Mouse (Mus musculus) MEL (cell line): ENCODE data around the gene Gpr18. TPM values are rescaled to one million over a fixed set of nuclear protein-coding genes. Genes with fewer than 3 reads are reported as not detected.

Experiments used
- DNase-seq: peaks from one replicate; pipeline ENCODE4 v3.0.0; 2011; ENCODE audit warnings: low read depth, low spot score
- H3K27ac ChIP-seq: 2 replicates; pipeline ENCODE4 v1.5.1; 2012; ENCODE audit warnings: low read depth, mild to moderate bottlenecking, control low read depth, low read length, moderate library complexity; ENCODE audit not compliant: control insufficient read depth
- H3K27me3 ChIP-seq, 2 experiments: fragments of 150-350 bp in 1 of 2; sonication (generic) in 1 of 2; 2 replicates each; pipeline ENCODE4 v1.6.1; 2012; ENCODE audit warnings: low read length in 2 of 2, mild to moderate bottlenecking in 2 of 2, improper control_type of control experiment in 1 of 2, moderate library complexity in 1 of 2; ENCODE audit not compliant: insufficient read depth in 2 of 2, control insufficient read depth in 1 of 2
- H3K36me3 ChIP-seq, 2 experiments: 2 replicates each; pipeline ENCODE4 v1.6.1; 2012 to 2014; ENCODE audit warnings: low read length in 2 of 2, improper control_type of control experiment in 1 of 2, inconsistent platforms in 1 of 2, mild to moderate bottlenecking in 1 of 2; ENCODE audit not compliant: insufficient read depth in 2 of 2, control insufficient read depth in 1 of 2
- H3K4me1 ChIP-seq, 2 experiments: fragments of 150-350 bp in 1 of 2; sonication (generic) in 1 of 2; 2 replicates each; pipeline ENCODE4 v1.6.1; 2012; ENCODE audit warnings: low read length in 2 of 2, improper control_type of control experiment in 1 of 2, mild to moderate bottlenecking in 1 of 2; ENCODE audit not compliant: insufficient read depth in 2 of 2, control insufficient read depth in 1 of 2
- H3K4me3 ChIP-seq, 2 experiments: fragments of 150-350 bp in 1 of 2; sonication (generic) in 1 of 2; 2 replicates each; pipeline ENCODE4 v1.5.1; 2012; ENCODE audit warnings: low read depth in 2 of 2, low read length in 2 of 2, mild to moderate bottlenecking in 2 of 2, moderate library complexity in 2 of 2, control low read depth in 1 of 2, improper control_type of control experiment in 1 of 2; ENCODE audit not compliant: control insufficient read depth in 1 of 2, insufficient read depth in 1 of 2
- H3K79me2 ChIP-seq: 2 replicates; pipeline ENCODE4 v1.6.1; 2012; ENCODE audit warnings: mild to moderate bottlenecking, low read length, moderate library complexity; ENCODE audit not compliant: control insufficient read depth, poor library complexity, insufficient read depth
- H3K9ac ChIP-seq: 2 replicates; pipeline ENCODE4 v1.6.1; 2012; ENCODE audit warnings: low read depth, mild to moderate bottlenecking, control low read depth, low read length, moderate library complexity; ENCODE audit not compliant: control insufficient read depth, poor library complexity, severe bottlenecking
- H3K9me3 ChIP-seq: fragments of 150-350 bp; sonication (generic); replicated peaks from 2 replicates; pipeline ENCODE4 v1.6.1; 2012; ENCODE audit warnings: mild to moderate bottlenecking, low read length, improper control_type of control experiment, moderate library complexity; ENCODE audit not compliant: insufficient read depth
- BHLHE40 ChIP-seq: IDR thresholded peaks from 2 replicates; pipeline ENCODE4 v1.6.1; 2012; ENCODE audit warnings: low read depth, mild to moderate bottlenecking, inconsistent platforms, low read length, improper control_type of control experiment, borderline replicate concordance
- CHD1 ChIP-seq: IDR thresholded peaks from 2 replicates; pipeline ENCODE4 v1.6.1; 2012; ENCODE audit warnings: low read depth, mild to moderate bottlenecking, inconsistent platforms, low read length, improper control_type of control experiment
- E2F4 ChIP-seq: IDR thresholded peaks from 2 replicates; pipeline ENCODE4 v1.6.1; 2011; ENCODE audit warnings: low read depth, low read length, improper control_type of control experiment, borderline replicate concordance
- EP300 ChIP-seq, 2 experiments: IDR thresholded peaks; 2 replicates each; pipeline ENCODE4 v1.6.1; 2011; ENCODE audit warnings: improper control_type of control experiment in 2 of 2, low read length in 2 of 2, low read depth in 1 of 2, mild to moderate bottlenecking in 1 of 2
- ETS1 ChIP-seq: IDR thresholded peaks from 2 replicates; pipeline ENCODE4 v1.6.1; 2012; ENCODE audit warnings: low read depth, mild to moderate bottlenecking, inconsistent platforms, low read length, improper control_type of control experiment, moderate library complexity
- GABPA ChIP-seq: IDR thresholded peaks from 2 replicates; pipeline ENCODE4 v1.6.1; 2012; ENCODE audit warnings: low read depth, mild to moderate bottlenecking, inconsistent platforms, low read length, improper control_type of control experiment, moderate library complexity
- JUND ChIP-seq: IDR thresholded peaks from 2 replicates; pipeline ENCODE4 v1.6.1; 2011; ENCODE audit warnings: low read depth, mild to moderate bottlenecking, improper control_type of control experiment, low read length
- KAT2A ChIP-seq: conservative IDR thresholded peaks from 2 replicates; pipeline ENCODE4 v1.6.1; 2012; ENCODE audit warnings: low read depth, low read length, improper control_type of control experiment, inconsistent platforms
- MAX ChIP-seq: IDR thresholded peaks from 2 replicates; pipeline ENCODE4 v1.6.1; 2011; ENCODE audit warnings: low read length, improper control_type of control experiment
- MAZ ChIP-seq: IDR thresholded peaks from 2 replicates; pipeline ENCODE4 v1.6.1; 2012; ENCODE audit warnings: low read depth, mild to moderate bottlenecking, inconsistent platforms, low read length, improper control_type of control experiment
- MEF2A ChIP-seq: IDR thresholded peaks from 2 replicates; pipeline ENCODE4 v1.6.1; 2014; ENCODE audit warnings: low read depth, mild to moderate bottlenecking, inconsistent platforms, low read length, improper control_type of control experiment; ENCODE audit not compliant: poor library complexity, insufficient replicate concordance, severe bottlenecking; ENCODE audit errors: extremely low read depth
- MXI1 ChIP-seq: IDR thresholded peaks from 2 replicates; pipeline ENCODE4 v1.6.1; 2011; ENCODE audit warnings: mild to moderate bottlenecking, low read depth, low read length, improper control_type of control experiment
- MYB ChIP-seq: IDR thresholded peaks from 2 replicates; pipeline ENCODE4 v1.6.1; 2011; ENCODE audit warnings: mild to moderate bottlenecking, low read depth, low read length, improper control_type of control experiment
- NRF1 ChIP-seq: IDR thresholded peaks from 2 replicates; pipeline ENCODE4 v1.6.1; 2014; ENCODE audit warnings: low read depth, mild to moderate bottlenecking, inconsistent platforms, low read length, improper control_type of control experiment, moderate library complexity; ENCODE audit not compliant: poor library complexity, insufficient read depth, severe bottlenecking
- RAD21 ChIP-seq: IDR thresholded peaks from 2 replicates; pipeline ENCODE4 v1.6.1; 2011; ENCODE audit warnings: mild to moderate bottlenecking, low read depth, low read length, improper control_type of control experiment
- RCOR1 ChIP-seq: IDR thresholded peaks from 2 replicates; pipeline ENCODE4 v1.6.1; 2012; ENCODE audit warnings: low read depth, mild to moderate bottlenecking, inconsistent platforms, low read length, improper control_type of control experiment
- SMC3 ChIP-seq: IDR thresholded peaks from 2 replicates; pipeline ENCODE4 v1.6.1; 2011; ENCODE audit warnings: low read depth, low read length, improper control_type of control experiment
- TAL1 ChIP-seq: IDR thresholded peaks from 2 replicates; pipeline ENCODE4 v1.6.1; 2012; ENCODE audit warnings: mild to moderate bottlenecking, inconsistent platforms, low read length, moderate library complexity, mixed read lengths
- TBP ChIP-seq: IDR thresholded peaks from 2 replicates; pipeline ENCODE4 v1.8.0; 2011; ENCODE audit warnings: low read depth, low read length, improper control_type of control experiment
- TCF12 ChIP-seq: IDR thresholded peaks from 2 replicates; pipeline ENCODE4 v1.6.1; 2014; ENCODE audit warnings: low read depth, mild to moderate bottlenecking, inconsistent platforms, low read length, improper control_type of control experiment, moderate library complexity
- UBTF ChIP-seq: IDR thresholded peaks from 2 replicates; pipeline ENCODE4 v1.6.1; 2012; ENCODE audit warnings: low read depth, mild to moderate bottlenecking, inconsistent platforms, low read length, improper control_type of control experiment, moderate library complexity, borderline replicate concordance; ENCODE audit not compliant: insufficient read depth
- USF1 ChIP-seq: IDR thresholded peaks from 2 replicates; pipeline ENCODE4 v1.6.1; 2014; ENCODE audit warnings: low read depth, mild to moderate bottlenecking, inconsistent platforms, low read length, improper control_type of control experiment, moderate library complexity
- USF2 ChIP-seq, 2 experiments: IDR thresholded peaks; 2 replicates each; pipeline ENCODE4 v1.6.1; 2011 to 2012; ENCODE audit warnings: improper control_type of control experiment in 2 of 2, low read length in 2 of 2, borderline replicate concordance in 1 of 2, inconsistent platforms in 1 of 2, low read depth in 1 of 2, mild to moderate bottlenecking in 1 of 2; ENCODE audit not compliant: insufficient read depth in 1 of 2
- ZKSCAN1 ChIP-seq: IDR thresholded peaks from 2 replicates; pipeline ENCODE4 v1.6.1; 2012; ENCODE audit warnings: low read depth, mild to moderate bottlenecking, inconsistent platforms, low read length, improper control_type of control experiment, moderate library complexity
- ZMIZ1 ChIP-seq: IDR thresholded peaks from 2 replicates; pipeline ENCODE4 v1.6.1; 2012; ENCODE audit warnings: low read depth, mild to moderate bottlenecking, inconsistent platforms, low read length, improper control_type of control experiment, moderate library complexity
- polyA plus RNA-seq, 2 experiments: library from polyadenylated mRNA; stranded (reverse) in 1 of 2; unstranded in 1 of 2; fragments of >175 nt in 1 of 2; fragments of >200 nt in 1 of 2; gene quantifications; 2 replicates each; pipeline versions ENCODE4 v1.2.1 to v1.2.4; 2012; ENCODE audit warnings: low replicate concordance in 2 of 2, low read depth in 1 of 2; ENCODE audit not compliant: insufficient read length in 2 of 2, insufficient read depth in 1 of 2, missing spikeins in 1 of 2
- total RNA-seq: library from RNA; depleted of rRNA; stranded (reverse); fragments of 300-350 nt; gene quantifications from 2 replicates; pipeline ENCODE4 v1.2.3, GENCODE M21; 2012

Gene Gpr18
- total and polyA plus RNA-seq, 3 experiments: 0.06 to 0.15 TPM; not detected in 1

DNA sequence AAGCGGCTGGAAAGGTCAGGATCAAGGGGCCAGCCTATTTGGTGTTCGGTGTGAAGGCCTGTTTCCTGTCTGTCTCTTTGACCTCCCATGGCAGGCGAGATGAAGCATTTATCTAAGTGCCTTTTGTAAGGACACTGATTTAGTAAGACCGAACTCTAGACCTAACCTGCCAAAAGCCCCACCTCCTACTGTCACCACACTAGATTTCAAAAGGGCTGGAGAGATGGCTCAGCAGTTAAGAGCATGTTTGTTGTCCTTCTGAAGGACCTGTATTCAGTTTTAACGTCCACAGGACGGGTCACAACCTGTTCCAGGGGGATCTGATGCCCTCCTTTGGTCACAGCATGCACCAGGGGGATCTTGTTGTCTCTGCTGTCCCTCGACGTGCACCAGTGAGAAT is 21.3 kb upstream of the Gpr18 start:
- H3K27ac ChIP-seq: no peak overlapping the region
- H3K9ac ChIP-seq: no peak overlapping the region
- no peaks in the 10 kb centered on the region for H3K27me3 ChIP-seq
- H3K4me1 ChIP-seq: no peaks in the 10 kb centered on the region
- DNase-seq: no peak
- no peak overlapping the region for H3K4me3 ChIP-seq
- H3K9me3 ChIP-seq: no peaks in the 10 kb centered on the region
- H3K36me3 ChIP-seq: no peaks in the 10 kb centered on the region; a peak in 1 of 4 replicates
- TF ChIP-seq CHD1 (no peak), NRF1 (no peak), MAZ (no peak), TCF12 (no peak), MAX (no peak), TAL1 (no peak), USF1 (no peak), ZMIZ1 (no peak), MXI1 (no peak), SMC3 (no peak), USF2 (IDR thresholded peaks at IDR 0.05; ENCODE audit: borderline replicate concordance in 1 of 2, insufficient read depth in 1 of 2, low read depth in 1 of 2, low read length in 2 of 2) (no peak), BHLHE40 (no peak), JUND (no peak), KAT2A (no peak)
- TF ChIP-seq, all 39 proteins: peak for 0
- no peaks in the 10 kb centered on the region for H3K79me2 ChIP-seq

DNA sequence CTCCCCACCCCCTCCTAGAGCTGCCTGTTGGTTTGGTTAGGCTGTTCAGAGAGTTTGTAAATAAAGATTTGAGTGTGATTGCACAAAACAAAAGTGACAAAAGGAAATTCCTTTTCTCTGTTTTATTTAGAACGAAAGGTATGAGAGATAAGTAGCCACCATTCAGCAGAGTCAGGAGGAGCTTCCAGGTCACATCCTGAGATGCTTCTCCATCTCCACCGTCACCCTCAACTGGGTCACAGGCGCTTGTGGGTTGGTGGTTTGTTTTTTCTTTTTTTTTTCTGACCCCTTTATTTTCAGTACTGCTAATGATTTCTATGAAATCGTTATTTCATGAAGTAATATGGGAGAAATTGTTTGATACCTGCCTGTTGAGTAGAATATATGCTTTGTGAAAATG is 20.8 kb upstream of the Gpr18 start:
- no peak for TF ChIP-seq KAT2A
- no peak for TF ChIP-seq MEF2A
- TF ChIP-seq RAD21: no peak
- TF ChIP-seq UBTF: no peak
- no peak for TF ChIP-seq ETS1
- no peak for TF ChIP-seq CHD1
- no peak for TF ChIP-seq ZKSCAN1
- no peak for TF ChIP-seq USF1
- no peak for TF ChIP-seq MAX
- TF ChIP-seq MYB: no peak
- no peak for TF ChIP-seq EP300 (IDR thresholded peaks at IDR 0.05; ENCODE audit: low read depth in 1 of 2, low read length in 2 of 2)
- TF ChIP-seq BHLHE40: no peak
- no peak for TF ChIP-seq TBP
- no peak for TF ChIP-seq GABPA
- no peak for TF ChIP-seq TAL1
- TF ChIP-seq RCOR1: no peak
- no peak for TF ChIP-seq JUND
- no peak for TF ChIP-seq MAZ
- TF ChIP-seq E2F4: no peak

More for the DNA sequence above, 20.8 kb upstream of the Gpr18 start:
- no peak overlapping the region for H3K27ac ChIP-seq
- H3K4me1 ChIP-seq: no peaks in the 10 kb centered on the region
- no peaks in the 10 kb centered on the region for H3K79me2 ChIP-seq
- no peaks in the 10 kb centered on the region; a peak in 1 of 4 replicates for H3K36me3 ChIP-seq
- no peak overlapping the region for H3K4me3 ChIP-seq
- no peak overlapping the region for H3K9ac ChIP-seq
- H3K27me3 ChIP-seq: no peaks in the 10 kb centered on the region
- H3K9me3 ChIP-seq: no peaks in the 10 kb centered on the region
- no peak for DNase-seq
